Mouse (Mus musculus) T-helper 1 cell (primary cell): Measurements from ENCODE around the gene C1galt1.

ENCODE experiments used
- in situ Hi-C: fragments of 300-600 bp; cut with MboI, MseI; formaldehyde crosslinking; loops from one replicate; pipeline ENCODE4 v1.15.1; 2025; ENCODE audit warnings: high pct_unique_total_duplicates

Gene C1galt1

GRCm38 (mm10) chr6:7844802-7845679, at the start of gene C1galt1:
TSS of gene C1galt1 (plus strand) at chr6:7844842.
- in situ Hi-C loops: loop anchor here (25.0 kb wide), 1 partner anchor 883 kb away; the partner anchor contains the start of gene Sdhaf3

- in situ Hi-C loops: no loop called here
Observed at GRCm38 (mm10) chr6:7799969-7800368, 44.7 kb upstream of the C1galt1 start.

- in situ Hi-C loops: no loop called here
Observed at GRCm38 (mm10) chr6:7803765-7804542, 40.7 kb upstream of the C1galt1 start.

- in situ Hi-C loops: no loop called here
Observed at GRCm38 (mm10) chr6:7814146-7814545, 30.5 kb upstream of the C1galt1 start.

- in situ Hi-C loops: no loop called here
Observed at GRCm38 (mm10) chr6:7816233-7816632, 28.4 kb upstream of the C1galt1 start.

GRCm38 (mm10) chr6:7822688-7823087, 22.0 kb upstream of the C1galt1 start:
- in situ Hi-C loops: no loop called here

GRCm38 (mm10) chr6:7830793-7831192, 13.8 kb upstream of the C1galt1 start:
- in situ Hi-C loops: loop anchor here (25.0 kb wide), 1 partner anchor 868 kb away; the partner anchor contains the start of gene Sdhaf3

- in situ Hi-C loops: loop anchor here (25.0 kb wide), 1 partner anchor 870 kb away; the partner anchor contains the start of gene Sdhaf3
Observed at GRCm38 (mm10) chr6:7832564-7833175, 12.0 kb upstream of the C1galt1 start.

- in situ Hi-C loops: loop anchor here (25.0 kb wide), 1 partner anchor 882 kb away; the partner anchor contains the start of gene Sdhaf3
Observed at GRCm38 (mm10) chr6:7843726-7844411, 773 bp upstream of the C1galt1 start.

GRCm38 (mm10) chr6:7844412-7844801, 235 bp upstream of the C1galt1 start:
- in situ Hi-C loops: loop anchor here (25.0 kb wide), 1 partner anchor 882 kb away; the partner anchor contains the start of gene Sdhaf3

GRCm38 (mm10) chr6:7845680-7846017, 1.0 kb downstream of the C1galt1 start:
- in situ Hi-C loops: loop anchor here (25.0 kb wide), 1 partner anchor 883 kb away; the partner anchor contains the start of gene Sdhaf3

- in situ Hi-C loops: loop anchor here (25.0 kb wide), 1 partner anchor 885 kb away; the partner anchor contains the start of gene Sdhaf3
Observed at GRCm38 (mm10) chr6:7846726-7847439, 2.2 kb downstream of the C1galt1 start.

- in situ Hi-C loops: loop anchor here (25.0 kb wide), 1 partner anchor 886 kb away; the partner anchor contains the start of gene Sdhaf3
Observed at GRCm38 (mm10) chr6:7847890-7848508, 3.4 kb downstream of the C1galt1 start.

GRCm38 (mm10) chr6:7848714-7849113, 4.1 kb downstream of the C1galt1 start:
- in situ Hi-C loops: loop anchor here (25.0 kb wide), 1 partner anchor 886 kb away; the partner anchor contains the start of gene Sdhaf3

- in situ Hi-C loops: loop anchor here (10.0 to 25.0 kb wide), 2 partner anchors 636 to 894 kb away; no protein-coding TSS in a partner anchor
Observed at GRCm38 (mm10) chr6:7851036-7851435, 6.4 kb downstream of the C1galt1 start.

- in situ Hi-C loops: loop anchor here (10.0 to 25.0 kb wide), 2 partner anchors 634 to 892 kb away; no protein-coding TSS in a partner anchor
Observed at GRCm38 (mm10) chr6:7852919-7853318, 8.3 kb downstream of the C1galt1 start.

- in situ Hi-C loops: loop anchor here (10.0 to 25.0 kb wide), 2 partner anchors 634 to 891 kb away; no protein-coding TSS in a partner anchor
Observed at GRCm38 (mm10) chr6:7853461-7853860, 8.8 kb downstream of the C1galt1 start.

GRCm38 (mm10) chr6:7856682-7857290, 12.1 kb downstream of the C1galt1 start:
- in situ Hi-C loops: loop anchor here (5.0 to 25.0 kb wide), 3 partner anchors 346 to 888 kb away; no protein-coding TSS in a partner anchor
